Mouse (Mus musculus) ES-E14 (cell line): ENCODE results near the gene Adh7.

Source experiments
- CHD2 ChIP-seq: IDR thresholded peaks from 2 replicates; pipeline ENCODE4 v1.6.1; 2014; ENCODE audit warnings: mild to moderate bottlenecking, low read depth, low read length, inconsistent platforms
- ZC3H11A ChIP-seq: IDR thresholded peaks from 2 replicates; pipeline ENCODE4 v1.6.1; 2012; ENCODE audit warnings: low read depth, mild to moderate bottlenecking, inconsistent platforms, low read length, borderline replicate concordance

GRCm38 (mm10) chr3:138212431-138212951 is 5.1 kb upstream of the Adh7 start:
- no peak for TF ChIP-seq ZC3H11A
- TF ChIP-seq CHD2 = no peak
